Mouse (Mus musculus) Patski (cell line): Measurements from ENCODE around the gene Mrtfb. TPM values are rescaled to one million over a fixed set of nuclear protein-coding genes. Genes with fewer than 3 reads are reported as not detected.
A peak's percentile ranks its signal among the peaks of the same experiment; 100 is the strongest.

Source experiments
- ATAC-seq: fragments of 100-300 bp; one replicate; pipeline ENCODE4 v1.8.0; 2021
- CTCF ChIA-PET: fragments of 350-600 bp; sonication (Branson Sonifier 250); formaldehyde crosslinking; loops from one replicate; lab custom pipeline; 2022; ENCODE audit warnings: inconsistent platforms; lab: Charles Lee
- POLR2A ChIA-PET: fragments of 350-600 bp; sonication (Branson Sonifier 250); formaldehyde crosslinking; loops from one replicate; lab custom pipeline; 2022; ENCODE audit warnings: antibody characterized with exemption, inconsistent platforms; lab: Charles Lee
- DNase-seq: peaks from one replicate; pipeline ENCODE4 v3.0.0-alpha.2; 2011; ENCODE audit warnings: low read depth, low spot score
- H3K27me3 ChIP-seq: fragments of 371-371 bp; one replicate; pipeline ENCODE4 v1.5.1; 2021
- CTCF ChIP-seq: fragments of 100-300 bp; IDR thresholded peaks from one replicate; pipeline ENCODE4 v1.5.1; 2021
- in situ Hi-C: fragments of 300-500 bp; cut with MboI; formaldehyde crosslinking; loops from 3 replicates; pipeline ENCODE4 v1.11.1; 2018; ENCODE audit warnings: low pct_unique_long_range_greater_than_20kb, mixed read lengths
- polyA plus RNA-seq: library from polyadenylated mRNA; unstranded; gene quantifications from one replicate; pipeline ENCODE4 v1.2.3, GENCODE M21; 2021

Mrtfb gene
- polyA plus RNA-seq, 1 experiment from 2014 or later: 18.7 TPM

- ATAC-seq (no peak), DNase-seq (no peak)
- in situ Hi-C loops: no loop called here
- CTCF ChIA-PET: no interaction called here
- TF ChIP-seq CTCF: no peak
- POLR2A ChIA-PET: interaction anchor here (0.7 kb wide), 1 partner anchor 27 kb away, joined by 3 read pairs; no protein-coding TSS in a partner anchor
- H3K27me3 ChIP-seq: no peaks in the 10 kb centered on the region
Observed at GRCm38 (mm10) chr16:13435627-13436026, 179.3 kb downstream of the Mrtfb start.

- ATAC-seq: peak; percentile 79
- H3K27me3 ChIP-seq: no peaks in the 10 kb centered on the region
- peak; percentile 71 for DNase-seq
- ChIA-PET CTCF (interaction anchor here (1.2 to 1.8 kb wide), 5 partner anchors 10 to 278 kb away, joined by 3 to 7 read pairs (median 6); no protein-coding TSS in a partner anchor), POLR2A (interaction anchor here (1.3 kb wide), 1 partner anchor 277 kb away, joined by 3 read pairs; no protein-coding TSS in a partner anchor)
- no peak for TF ChIP-seq CTCF
- in situ Hi-C loops: no loop called here
Observed at GRCm38 (mm10) chr16:13437037-13437769, 180.9 kb downstream of the Mrtfb start.

- ATAC-seq (peak; percentile 75), DNase-seq (peak; percentile 71)
- in situ Hi-C loops: no loop called here
- no peaks in the 10 kb centered on the region for H3K27me3 ChIP-seq
- POLR2A ChIA-PET: interaction anchor here (1.3 kb wide), 1 partner anchor 277 kb away, joined by 3 read pairs; no protein-coding TSS in a partner anchor
- peak; percentile 51 for TF ChIP-seq CTCF
- CTCF ChIA-PET: interaction anchor here (1.2 to 1.8 kb wide), 4 partner anchors 9 to 279 kb away, joined by 3 to 7 read pairs (median 5); no protein-coding TSS in a partner anchor
Observed at GRCm38 (mm10) chr16:13437770-13438372, 181.6 kb downstream of the Mrtfb start.

- ChIA-PET CTCF (interaction anchor here (1.3 kb wide), 1 partner anchor 321 kb away, joined by 3 read pairs; no protein-coding TSS in a partner anchor), POLR2A (no interaction called here)
- no peaks in the 10 kb centered on the region for H3K27me3 ChIP-seq
- ATAC-seq (no peak), DNase-seq (no peak)
- in situ Hi-C loops: loop anchor here (10.0 kb wide), 1 partner anchor 164 kb away; no protein-coding TSS in a partner anchor
- TF ChIP-seq CTCF: peak; percentile 89
Observed at GRCm38 (mm10) chr16:13440468-13440867, 184.2 kb downstream of the Mrtfb start.

- no peak for TF ChIP-seq CTCF
- in situ Hi-C loops: loop anchor here (10.0 kb wide), 1 partner anchor 161 kb away; no protein-coding TSS in a partner anchor
- no peaks in the 10 kb centered on the region for H3K27me3 ChIP-seq
- ChIA-PET POLR2A (no interaction called here), CTCF (no interaction called here)
- ATAC-seq (no peak), DNase-seq (no peak)
Observed at GRCm38 (mm10) chr16:13443764-13444163, 187.5 kb downstream of the Mrtfb start.

- ATAC-seq (no peak), DNase-seq (no peak)
- CTCF ChIA-PET: interaction anchor here (0.7 to 1.1 kb wide), 3 partner anchors 34 to 87 kb away, joined by 3 to 4 read pairs (median 3); no protein-coding TSS in a partner anchor
- in situ Hi-C loops: loop anchor here (10.0 kb wide), 1 partner anchor 159 kb away; no protein-coding TSS in a partner anchor
- POLR2A ChIA-PET: interaction anchor here (0.6 kb wide), 1 partner anchor 53 kb away, joined by 4 read pairs; no protein-coding TSS in a partner anchor
- no peaks in the 10 kb centered on the region for H3K27me3 ChIP-seq
- no peak for TF ChIP-seq CTCF
Observed at GRCm38 (mm10) chr16:13445461-13445860, 189.2 kb downstream of the Mrtfb start.

- no peak for DNase-seq
- CTCF ChIA-PET: interaction anchor here (0.6 to 2.0 kb wide), 3 partner anchors 8 to 360 kb away, joined by 3 to 6 read pairs (median 4); no protein-coding TSS in a partner anchor
Observed at GRCm38 (mm10) chr16:13446488-13446887, 190.2 kb downstream of the Mrtfb start.

GRCm38 (mm10) chr16:13446971-13447283 is 190.6 kb downstream of the Mrtfb start:
- no peak for TF ChIP-seq CTCF
- ChIA-PET CTCF (interaction anchor here (2.0 kb wide), 1 partner anchor 9 kb away, joined by 6 read pairs; no protein-coding TSS in a partner anchor), POLR2A (interaction anchor here (0.6 to 0.9 kb wide), 3 partner anchors 27 to 297 kb away, joined by 3 to 6 read pairs (median 4); no protein-coding TSS in a partner anchor)
- no peaks in the 10 kb centered on the region for H3K27me3 ChIP-seq
- in situ Hi-C loops: loop anchor here (10.0 kb wide), 1 partner anchor 158 kb away; no protein-coding TSS in a partner anchor
- DNase-seq (no peak), ATAC-seq (no peak)

More at GRCm38 (mm10) chr16:13446488-13446887, 190.2 kb downstream of the Mrtfb start:
- ATAC-seq: no peak
- no peak for TF ChIP-seq CTCF
- H3K27me3 ChIP-seq: no peaks in the 10 kb centered on the region
- in situ Hi-C loops: loop anchor here (10.0 kb wide), 1 partner anchor 158 kb away; no protein-coding TSS in a partner anchor
- POLR2A ChIA-PET: interaction anchor here (0.6 to 0.9 kb wide), 2 partner anchors 30 to 296 kb away, joined by 4 to 6 read pairs; no protein-coding TSS in a partner anchor

GRCm38 (mm10) chr16:13447284-13448050 is 191.2 kb downstream of the Mrtfb start:
- CTCF ChIA-PET: interaction anchor here (2.0 kb wide), 1 partner anchor 9 kb away, joined by 6 read pairs; no protein-coding TSS in a partner anchor
- POLR2A ChIA-PET: interaction anchor here (0.6 to 0.9 kb wide), 4 partner anchors 27 to 297 kb away, joined by 3 to 6 read pairs (median 4); no protein-coding TSS in a partner anchor
- H3K27me3 ChIP-seq: no peaks in the 10 kb centered on the region
- TF ChIP-seq CTCF: no peak
- DNase-seq (no peak), ATAC-seq (peak; percentile 78)
- in situ Hi-C loops: loop anchor here (10.0 kb wide), 1 partner anchor 157 kb away; no protein-coding TSS in a partner anchor
